Mouse (Mus musculus): ENCODE measurements around the gene Btg1. TPM values are rescaled to one million over a fixed set of nuclear protein-coding genes. Genes with fewer than 3 reads are reported as not detected.

The Btg1 gene
- total RNA-seq, 2 experiments from 2014 or later: 40.7 to 49.1 TPM

- no peak for DNase-seq (ENCODE audit: extremely low spot score in 1 of 2, low spot score in 1 of 2)
These were observed 43.6 kb downstream of the Btg1 start for GRCm38 (mm10) chr10:96660280-96660985.

GRCm38 (mm10) chr10:96662976-96663375 is 46.2 kb downstream of the Btg1 start:
- no peak for DNase-seq (ENCODE audit: extremely low spot score in 1 of 2, low spot score in 1 of 2)

GRCm38 (mm10) chr10:96663739-96664430 is 47.1 kb downstream of the Btg1 start:
- DNase-seq (ENCODE audit: extremely low spot score in 1 of 2, low spot score in 1 of 2): no peak
